Mouse (Mus musculus): ENCODE measurements at regions not wholly inside any gene's neighbourhood (a gene's known extent, or its start where the extent isn't known, plus 50 kb on each side); places are given as distances from the start of the nearest gene placed in this dataset.

GRCm38 (mm10) chr9:61159159-61159558, 213.0 kb upstream of the Tle3 start:
- TF ChIP-seq CTCF (IDR thresholded peaks at IDR 0.05; ENCODE audit: low read depth, low read length): no peak
- TF ChIP-seq TAL1 (conservative IDR thresholded peaks at IDR 0.05; ENCODE audit: low read depth, low read length): no peak
- no peak for TF ChIP-seq GATA1 (IDR thresholded peaks at IDR 0.05; ENCODE audit: borderline replicate concordance, low read length)
- TF ChIP-seq GATA2 (IDR thresholded peaks at IDR 0.05; ENCODE audit: borderline replicate concordance, low read depth, low read length): no peak
- TF ChIP-seq POLR2AphosphoS5 (IDR thresholded peaks at IDR 0.05; ENCODE audit: insufficient replicate concordance, low read depth, low read length): no peak
